Mouse (Mus musculus) heart, embryonic 12.5 days (tissue): ENCODE measurements around the gene Phf21b. TPM values are rescaled to one million over a fixed set of nuclear protein-coding genes. Genes with fewer than 3 reads are reported as not detected.

Experiments used
- ATAC-seq: fragments of 200-750 bp; cut with Nextera tagmentation; 2 replicates; pipeline ENCODE4 v1.8.0; 2017; ENCODE audit warnings: moderate TSS enrichment, moderate library complexity; ENCODE audit not compliant: insufficient number of reproducible peaks, low FRiP score
- H3K27ac ChIP-seq: fragments of 300-500 bp; sonication (generic); 2 replicates; pipeline ENCODE4 v1.5.1; 2016; ENCODE audit warnings: mild to moderate bottlenecking, moderate library complexity; ENCODE audit not compliant: poor library complexity, severe bottlenecking
- H3K27me3 ChIP-seq: fragments of 300-500 bp; sonication (generic); replicated peaks from 2 replicates; pipeline ENCODE4 v1.6.1; 2016; ENCODE audit warnings: mild to moderate bottlenecking, moderate library complexity
- H3K36me3 ChIP-seq: fragments of 300-500 bp; sonication (generic); 2 replicates; pipeline ENCODE4 v1.6.1; 2016; ENCODE audit warnings: mild to moderate bottlenecking, moderate library complexity
- H3K4me1 ChIP-seq: fragments of 300-500 bp; sonication (generic); replicated peaks from 2 replicates; pipeline ENCODE4 v1.6.1; 2016; ENCODE audit warnings: mild to moderate bottlenecking
- H3K4me2 ChIP-seq: fragments of 300-500 bp; sonication (generic); 2 replicates; pipeline ENCODE4 v1.6.1; 2016; ENCODE audit warnings: mild to moderate bottlenecking, moderate library complexity
- H3K4me3 ChIP-seq: fragments of 300-500 bp; sonication (generic); 2 replicates; pipeline ENCODE4 v1.5.1; 2016; ENCODE audit warnings: mild to moderate bottlenecking
- H3K9ac ChIP-seq: fragments of 300-500 bp; sonication (generic); 2 replicates; pipeline ENCODE4 v1.6.1; 2016; ENCODE audit warnings: mild to moderate bottlenecking, moderate library complexity
- H3K9me3 ChIP-seq: fragments of 300-500 bp; sonication (generic); replicated peaks from 2 replicates; pipeline ENCODE4 v1.6.1; 2016; ENCODE audit warnings: mild to moderate bottlenecking, moderate library complexity
- WGBS: fragments of 180-500 bp; shearing (Covaris S2); methylation state at CpG from one replicate; pipeline ENCODE4 v1.1.7; 2016; 5-methylcytosine and 5-hydroxymethylcytosine counted together
- polyA plus RNA-seq: library from polyadenylated mRNA; unstranded; fragments of >200 nt; fragmentation: Nextera tagmentation; extraction: Ambion mirVana; gene quantifications from 2 replicates; pipeline ENCODE4 v1.2.1, GENCODE M21; 2016

Gene Phf21b
- polyA plus RNA-seq, 1 experiment from 2014 or later: 0.22 TPM

- Histone ChIP-seq H3K4me2 (no peak overlapping the region), H3K36me3 (no peaks in the 10 kb centered on the region), H3K27me3 (no peaks in the 10 kb centered on the region), H3K27ac (no peak overlapping the region), H3K9me3 (peaks cover 7% of the 10 kb centered on the region; the same call in 1 of the 2 replicates), H3K9ac (no peak overlapping the region), H3K4me3 (no peak overlapping the region), H3K4me1 (no peaks in the 10 kb centered on the region)
- ATAC-seq: no peak
- 77% methylated on average over 3 of the region's 3 CpGs for WGBS
Observed at GRCm38 (mm10) chr15:84871802-84872201, 16.0 kb upstream of the Phf21b start.

GRCm38 (mm10) chr15:84861911-84862310, 6.1 kb upstream of the Phf21b start:
- Histone ChIP-seq H3K9me3 (no peaks in the 10 kb centered on the region), H3K27ac (no peak overlapping the region)
- 82% methylated on average over 8 of the region's 8 CpGs for WGBS

GRCm38 (mm10) chr15:84857623-84858022, 1.8 kb upstream of the Phf21b start:
- Histone ChIP-seq H3K9me3 (no peaks in the 10 kb centered on the region), H3K4me1 (peaks cover 22% of the 10 kb centered on the region), H3K27me3 (peaks cover 14% of the 10 kb centered on the region; the same call in 1 of the 2 replicates), H3K4me2 (no peak overlapping the region), H3K4me3 (no peak overlapping the region), H3K36me3 (no peaks in the 10 kb centered on the region), H3K27ac (no peak overlapping the region), H3K9ac (no peak overlapping the region)
- WGBS: 74% methylated on average over 2 of the region's 2 CpGs
- ATAC-seq: no peak

More at GRCm38 (mm10) chr15:84861911-84862310, 6.1 kb upstream of the Phf21b start:
- Histone ChIP-seq H3K36me3 (no peaks in the 10 kb centered on the region), H3K4me2 (no peak overlapping the region), H3K9ac (no peak overlapping the region), H3K4me3 (no peak overlapping the region), H3K4me1 (peaks cover 3% of the 10 kb centered on the region), H3K27me3 (no peaks in the 10 kb centered on the region)
- ATAC-seq: no peak

GRCm38 (mm10) chr15:84854921-84855901, 638 bp downstream of the Phf21b start:
- peak overlapping the region; percentile 75 for H3K9ac ChIP-seq
- H3K27me3 ChIP-seq: peaks cover 14% of the 10 kb centered on the region
- peaks cover 26% of the 10 kb centered on the region for H3K4me1 ChIP-seq
- ATAC-seq: no peak
- peak overlapping the region; percentile 63 for H3K4me3 ChIP-seq
- under 1% methylated on average over 88 of the region's 88 CpGs for WGBS
- H3K9me3 ChIP-seq: no peaks in the 10 kb centered on the region
- H3K4me2 ChIP-seq: peak overlapping the region; percentile 91
- no peaks in the 10 kb centered on the region for H3K36me3 ChIP-seq
- H3K27ac ChIP-seq: no peak overlapping the region

- Histone ChIP-seq H3K27me3 (peaks cover 14% of the 10 kb centered on the region), H3K4me3 (peak overlapping the region; percentile 63), H3K9me3 (no peaks in the 10 kb centered on the region), H3K36me3 (no peaks in the 10 kb centered on the region), H3K4me2 (peak overlapping the region; percentile 91), H3K4me1 (peaks cover 26% of the 10 kb centered on the region), H3K9ac (peak overlapping the region; percentile 75), H3K27ac (no peak overlapping the region)
- WGBS: under 1% methylated on average over 48 of the region's 49 CpGs
- no peak for ATAC-seq
Observed at GRCm38 (mm10) chr15:84854171-84854811, 1.6 kb downstream of the Phf21b start.

- Histone ChIP-seq H3K9me3 (no peaks in the 10 kb centered on the region), H3K36me3 (no peaks in the 10 kb centered on the region), H3K9ac (peak overlapping the region; percentile 63), H3K27me3 (peaks cover 14% of the 10 kb centered on the region), H3K27ac (no peak overlapping the region), H3K4me3 (peak overlapping the region; percentile 63), H3K4me2 (peak overlapping the region; percentile 91), H3K4me1 (peaks cover 26% of the 10 kb centered on the region)
- peak; percentile 48 for ATAC-seq
- WGBS: under 1% methylated on average over 75 of the region's 84 CpGs
Observed at GRCm38 (mm10) chr15:84853261-84854137, 2.4 kb downstream of the Phf21b start.

- Histone ChIP-seq H3K4me1 (peaks cover 26% of the 10 kb centered on the region), H3K36me3 (no peaks in the 10 kb centered on the region), H3K27me3 (peaks cover 14% of the 10 kb centered on the region), H3K9ac (no peak overlapping the region), H3K4me3 (peak overlapping the region; percentile 63), H3K9me3 (no peaks in the 10 kb centered on the region), H3K4me2 (peak overlapping the region; percentile 91), H3K27ac (no peak overlapping the region)
- WGBS: 20% methylated on average over 10 of the region's 10 CpGs
- ATAC-seq: no peak
Observed at GRCm38 (mm10) chr15:84852457-84853070, 3.3 kb downstream of the Phf21b start.

- H3K4me3 ChIP-seq: no peak overlapping the region
- no peak for ATAC-seq
- H3K9ac ChIP-seq: no peak overlapping the region
- peaks cover 19% of the 10 kb centered on the region for H3K4me1 ChIP-seq
- H3K27me3 ChIP-seq: peaks cover 14% of the 10 kb centered on the region
- H3K27ac ChIP-seq: no peak overlapping the region
- no peaks in the 10 kb centered on the region for H3K36me3 ChIP-seq
- no peak overlapping the region for H3K4me2 ChIP-seq
- H3K9me3 ChIP-seq: no peaks in the 10 kb centered on the region
- 95% methylated on average over 1 of the region's 1 CpGs for WGBS
Observed at GRCm38 (mm10) chr15:84850321-84850720, 5.5 kb downstream of the Phf21b start.

GRCm38 (mm10) chr15:84846216-84846615, 9.6 kb downstream of the Phf21b start:
- H3K9me3 ChIP-seq: no peaks in the 10 kb centered on the region
- WGBS: 71% methylated on average over 3 of the region's 3 CpGs
- H3K36me3 ChIP-seq: no peaks in the 10 kb centered on the region
- H3K4me3 ChIP-seq: no peak overlapping the region
- peaks cover 15% of the 10 kb centered on the region for H3K4me1 ChIP-seq
- H3K9ac ChIP-seq: no peak overlapping the region
- H3K27ac ChIP-seq: no peak overlapping the region
- no peak for ATAC-seq
- no peak overlapping the region for H3K4me2 ChIP-seq
- no peaks in the 10 kb centered on the region; the same call in 1 of the 2 replicates for H3K27me3 ChIP-seq

- Histone ChIP-seq H3K4me1 (peaks cover 15% of the 10 kb centered on the region), H3K4me2 (no peak overlapping the region), H3K4me3 (no peak overlapping the region), H3K9ac (no peak overlapping the region), H3K27ac (no peak overlapping the region), H3K27me3 (no peaks in the 10 kb centered on the region), H3K36me3 (no peaks in the 10 kb centered on the region), H3K9me3 (no peaks in the 10 kb centered on the region)
- WGBS: 63% methylated on average over 4 of the region's 4 CpGs
- no peak for ATAC-seq
Observed at GRCm38 (mm10) chr15:84844831-84845230, 11.0 kb downstream of the Phf21b start.
